Mouse (Mus musculus) hindbrain, embryonic 16.5 days (tissue): Measurements from ENCODE around the gene Zfp524. TPM values are rescaled to one million over a fixed set of nuclear protein-coding genes. Genes with fewer than 3 reads are reported as not detected.

Experiments used
- ATAC-seq: fragments of 200-750 bp; cut with Nextera tagmentation; 2 replicates; pipeline ENCODE4 v1.8.0; 2017; ENCODE audit warnings: moderate TSS enrichment, moderate library complexity
- H3K27ac ChIP-seq: fragments of 300-500 bp; sonication (generic); 2 replicates; pipeline ENCODE4 v1.5.1; 2014; ENCODE audit warnings: low read depth, mild to moderate bottlenecking, control low read depth, low read length, moderate library complexity
- H3K27me3 ChIP-seq: fragments of 300-500 bp; sonication (generic); replicated peaks from 2 replicates; pipeline ENCODE4 v1.6.1; 2014; ENCODE audit warnings: low read length; ENCODE audit not compliant: control insufficient read depth, insufficient read depth
- H3K36me3 ChIP-seq: fragments of 300-500 bp; sonication (generic); 2 replicates; pipeline ENCODE4 v1.6.1; 2014; ENCODE audit warnings: mild to moderate bottlenecking, low read length, moderate library complexity, mixed read lengths; ENCODE audit not compliant: control insufficient read depth, insufficient read depth
- H3K4me1 ChIP-seq: fragments of 300-500 bp; sonication (generic); 2 replicates; pipeline ENCODE4 v1.6.1; 2014; ENCODE audit warnings: low read depth, low read length; ENCODE audit not compliant: control insufficient read depth, insufficient read depth
- H3K4me2 ChIP-seq: fragments of 300-500 bp; sonication (generic); 2 replicates; pipeline ENCODE4 v1.6.1; 2014; ENCODE audit warnings: mild to moderate bottlenecking, low read length, control low read depth, moderate library complexity
- H3K4me3 ChIP-seq: fragments of 300-500 bp; sonication (generic); 2 replicates; pipeline ENCODE4 v1.5.1; 2014; ENCODE audit warnings: mild to moderate bottlenecking, low read length, control low read depth, moderate library complexity
- H3K9ac ChIP-seq: fragments of 300-500 bp; sonication (generic); 2 replicates; pipeline ENCODE4 v1.6.1; 2014; ENCODE audit warnings: low read depth, mild to moderate bottlenecking, control low read depth, low read length, moderate library complexity
- H3K9me3 ChIP-seq: fragments of 300-500 bp; sonication (generic); 2 replicates; pipeline ENCODE4 v1.6.1; 2014; ENCODE audit warnings: mild to moderate bottlenecking, low read length, moderate library complexity; ENCODE audit not compliant: control insufficient read depth
- WGBS: fragments of 180-500 bp; shearing (Covaris S2); extraction: QIAGEN DNeasy Blood & Tissue Kit; methylation state at CpG from one replicate; pipeline ENCODE4 v1.1.7; 2014; 5-methylcytosine and 5-hydroxymethylcytosine counted together
- polyA plus RNA-seq: library from polyadenylated mRNA; unstranded; fragments of >200 nt; fragmentation: Nextera tagmentation; extraction: Ambion mirVana; gene quantifications from 2 replicates; pipeline ENCODE4 v1.2.1, GENCODE M21; 2015

Gene Zfp524
- polyA plus RNA-seq, 1 experiment from 2014 or later: 9.3 TPM

DNA sequence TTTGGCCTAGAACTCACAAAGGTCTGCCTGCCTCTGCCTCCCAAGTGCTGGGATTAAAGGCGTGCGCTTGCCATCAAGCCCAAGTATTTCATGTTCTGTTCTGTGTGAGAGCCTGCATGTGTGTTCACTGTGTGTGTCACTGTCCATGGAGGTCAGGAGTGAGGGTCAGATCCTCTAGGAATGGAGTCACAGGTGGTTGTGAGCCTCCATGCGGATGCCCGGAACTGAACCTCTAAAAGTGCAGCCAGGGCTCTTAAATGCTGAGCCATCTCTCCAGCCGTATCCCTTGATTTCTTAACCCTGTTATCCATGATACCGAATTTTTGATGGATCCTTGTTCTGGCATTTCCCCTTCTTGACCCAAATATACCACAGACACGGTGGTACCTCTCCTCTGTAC is 22.8 kb downstream of the Zfp524 start:
- no peak overlapping the region; the same call in 1 of the 2 replicates for H3K4me2 ChIP-seq
- 94% methylated on average over 7 of the region's 7 CpGs for WGBS
- no peak overlapping the region for H3K9ac ChIP-seq
- no peak overlapping the region for H3K27ac ChIP-seq
- H3K27me3 ChIP-seq: no peaks in the 10 kb centered on the region
- H3K36me3 ChIP-seq: peaks cover 24% of the 10 kb centered on the region
- H3K4me1 ChIP-seq: peaks cover 5% of the 10 kb centered on the region; the same call in 1 of the 2 replicates
- H3K9me3 ChIP-seq: peaks cover under 1% of the 10 kb centered on the region; the same call in 1 of the 2 replicates
- no peak overlapping the region for H3K4me3 ChIP-seq
- ATAC-seq: no peak

GRCm38 (mm10) chr7:5037467-5037866 is 23.3 kb downstream of the Zfp524 start:
- Histone ChIP-seq H3K27ac (peak overlapping the region; percentile 91), H3K27me3 (no peaks in the 10 kb centered on the region), H3K9ac (peak overlapping the region; percentile 71; the same call in 1 of the 2 replicates), H3K36me3 (peaks cover 19% of the 10 kb centered on the region), H3K4me1 (peaks cover 5% of the 10 kb centered on the region; the same call in 1 of the 2 replicates), H3K4me3 (peak overlapping the region; percentile 48), H3K4me2 (peak overlapping the region; percentile 62), H3K9me3 (no peaks in the 10 kb centered on the region)
- no peak for ATAC-seq
- 87% methylated on average over 8 of the region's 8 CpGs for WGBS

DNA sequence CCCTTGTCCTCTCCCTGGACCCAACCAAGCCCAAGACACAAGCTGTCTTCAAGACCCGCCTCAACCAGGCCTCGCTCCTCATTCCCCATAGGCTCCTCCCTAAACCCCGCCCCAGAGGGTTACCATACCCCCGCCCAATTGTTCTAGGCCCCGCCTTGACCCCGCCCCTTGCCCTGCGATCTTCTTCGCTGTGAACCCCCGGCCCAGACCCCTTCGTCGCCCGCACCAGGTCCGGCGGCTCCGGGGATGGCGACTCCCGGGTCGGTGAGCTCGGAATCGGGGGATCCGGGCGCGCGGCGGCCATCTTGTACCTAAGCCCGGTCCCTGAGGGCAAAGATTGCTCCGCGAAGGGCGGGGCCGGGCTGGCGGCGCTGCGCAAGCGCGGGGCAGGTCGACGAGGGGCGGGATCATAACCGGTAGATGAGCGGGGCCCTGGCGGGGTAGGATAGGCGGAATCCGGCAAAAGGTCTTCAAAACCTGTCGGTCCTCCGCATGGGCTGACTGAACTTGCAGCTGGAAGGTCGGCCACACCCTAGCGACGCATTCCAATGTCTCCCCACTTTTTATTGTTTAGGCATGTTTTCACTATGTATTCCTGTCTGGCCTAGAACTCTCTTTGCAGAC is 24.0 kb downstream of the Zfp524 start, which contains the start of gene Zfp784:
Gene Zfp784, minus strand, starts transcription at position 338 of the 624 bp plus-strand sequence.
- peak within 1 kb of the TSS; percentile 48 for H3K4me3 ChIP-seq
- peak within 1 kb of the TSS; percentile 91 for H3K27ac ChIP-seq
- H3K4me2 ChIP-seq: peak within 1 kb of the TSS; percentile 62
- WGBS: 2% methylated on average over 48 of the region's 48 CpGs
- peaks cover 5% of the 10 kb centered on the region; the same call in 1 of the 2 replicates for H3K4me1 ChIP-seq
- peaks cover 13% of the 10 kb centered on the region for H3K36me3 ChIP-seq
- peak; percentile 97 for ATAC-seq
- H3K27me3 ChIP-seq: no peaks in the 10 kb centered on the region
- no peaks in the 10 kb centered on the region for H3K9me3 ChIP-seq
- peak within 1 kb of the TSS; percentile 71 for H3K9ac ChIP-seq

GRCm38 (mm10) chr7:5038940-5039339 is 24.7 kb downstream of the Zfp524 start:
- Histone ChIP-seq H3K9ac (peak overlapping the region; percentile 71), H3K9me3 (no peaks in the 10 kb centered on the region), H3K27me3 (no peaks in the 10 kb centered on the region), H3K27ac (peak overlapping the region; percentile 91; the same call in 1 of the 2 replicates), H3K4me3 (peak overlapping the region; percentile 48), H3K4me1 (peaks cover 5% of the 10 kb centered on the region; the same call in 1 of the 2 replicates), H3K36me3 (peaks cover 11% of the 10 kb centered on the region; the same call in 1 of the 2 replicates), H3K4me2 (peak overlapping the region; percentile 62)
- WGBS: 40% methylated on average over 5 of the region's 5 CpGs
- no peak for ATAC-seq

DNA sequence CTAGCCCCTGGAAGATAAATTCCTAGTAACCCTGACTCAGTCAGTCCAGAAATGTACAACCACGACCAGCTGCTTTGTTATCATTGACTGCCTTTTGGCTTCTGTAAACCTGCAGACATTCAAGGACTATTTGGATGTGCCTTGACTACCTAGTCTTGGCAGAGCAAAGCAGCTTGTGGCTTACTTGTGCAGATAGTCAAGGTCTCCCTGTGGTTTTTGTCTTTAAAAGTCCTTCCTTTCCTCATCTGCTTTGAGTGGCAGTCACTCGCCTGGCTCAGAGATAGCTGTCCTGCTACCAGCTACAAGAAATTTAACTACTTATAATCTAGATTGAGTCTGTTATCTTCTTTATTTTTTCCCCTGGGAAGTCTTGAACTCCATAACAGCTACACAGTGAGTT is 30.8 kb downstream of the Zfp524 start:
- ATAC-seq: no peak
- Histone ChIP-seq H3K36me3 (no peaks in the 10 kb centered on the region), H3K9me3 (no peaks in the 10 kb centered on the region), H3K4me1 (no peaks in the 10 kb centered on the region), H3K4me3 (no peak overlapping the region), H3K27me3 (no peaks in the 10 kb centered on the region), H3K4me2 (no peak overlapping the region), H3K9ac (no peak overlapping the region), H3K27ac (no peak overlapping the region)
- WGBS: 87% methylated on average over 2 of the region's 2 CpGs

DNA sequence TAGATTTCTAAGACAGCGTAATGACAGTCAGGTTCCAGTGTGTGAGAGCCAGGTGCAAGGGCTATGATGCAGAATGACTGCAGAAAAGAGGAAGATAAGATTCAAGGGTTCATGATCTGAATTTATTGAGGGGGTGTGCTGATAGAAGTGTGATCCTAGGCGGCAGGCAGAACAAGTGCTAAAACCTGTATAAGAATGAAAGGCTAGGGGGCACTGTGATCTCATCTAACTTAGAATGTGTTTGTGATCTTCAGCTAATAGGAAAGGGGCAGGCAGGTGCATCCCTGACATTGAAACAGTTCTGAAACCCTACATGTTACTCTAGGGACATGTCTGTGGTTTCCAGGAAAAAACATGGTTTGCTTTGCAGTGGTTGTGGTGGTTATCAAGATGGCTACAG is 31.9 kb downstream of the Zfp524 start:
- ATAC-seq: no peak
- H3K27me3 ChIP-seq: no peaks in the 10 kb centered on the region
- H3K9ac ChIP-seq: no peak overlapping the region
- no peaks in the 10 kb centered on the region for H3K36me3 ChIP-seq
- H3K4me1 ChIP-seq: peaks cover 6% of the 10 kb centered on the region
- H3K9me3 ChIP-seq: no peaks in the 10 kb centered on the region
- H3K27ac ChIP-seq: no peak overlapping the region
- WGBS: 64% methylated on average over 2 of the region's 2 CpGs
- no peak overlapping the region for H3K4me2 ChIP-seq
- no peak overlapping the region for H3K4me3 ChIP-seq

DNA sequence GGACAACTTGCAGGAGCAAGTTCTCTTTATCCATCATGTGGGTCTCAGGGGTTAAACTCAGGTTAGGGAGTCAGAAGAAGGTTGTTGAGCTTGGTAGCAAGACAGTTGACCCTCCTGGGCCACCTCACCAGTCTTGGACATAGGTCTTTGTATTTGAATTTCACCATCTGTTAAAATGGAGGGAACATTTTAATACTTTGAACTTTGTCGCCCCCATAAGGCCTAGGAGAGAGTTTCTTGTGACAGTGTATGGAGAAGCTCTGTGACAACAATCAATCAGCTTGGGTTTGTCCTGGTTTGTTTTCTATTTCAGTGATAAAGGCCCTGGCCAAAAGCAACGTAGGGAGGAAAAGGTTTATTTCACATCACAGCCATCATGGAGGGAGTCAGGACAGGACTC is 33.1 kb downstream of the Zfp524 start:
- Histone ChIP-seq H3K36me3 (no peaks in the 10 kb centered on the region), H3K4me1 (peaks cover 11% of the 10 kb centered on the region), H3K4me2 (no peak overlapping the region), H3K27me3 (no peaks in the 10 kb centered on the region), H3K9ac (no peak overlapping the region), H3K9me3 (no peaks in the 10 kb centered on the region), H3K4me3 (no peak overlapping the region), H3K27ac (no peak overlapping the region)
- WGBS: 31% methylated on average over 2 of the region's 2 CpGs
- ATAC-seq: no peak

- peak within 1 kb of the TSS; percentile 79 for H3K4me2 ChIP-seq
- H3K27ac ChIP-seq: peak within 1 kb of the TSS; percentile 91
- H3K27me3 ChIP-seq: peaks cover 6% of the 10 kb centered on the region
- H3K4me1 ChIP-seq: peaks cover 39% of the 10 kb centered on the region
- H3K9ac ChIP-seq: peak within 1 kb of the TSS; percentile 91
- peak; percentile 84 for ATAC-seq
- WGBS: under 1% methylated on average over 65 of the region's 65 CpGs
- H3K9me3 ChIP-seq: no peaks in the 10 kb centered on the region
- no peaks in the 10 kb centered on the region for H3K36me3 ChIP-seq
- peak within 1 kb of the TSS; percentile 79 for H3K4me3 ChIP-seq
Measured at GRCm38 (mm10) chr7:5051193-5052192, 37.3 kb downstream of the Zfp524 start, which contains the start of gene Zfp580. Gene Zfp580, plus strand, starts transcription at chr7:5051538.

DNA sequence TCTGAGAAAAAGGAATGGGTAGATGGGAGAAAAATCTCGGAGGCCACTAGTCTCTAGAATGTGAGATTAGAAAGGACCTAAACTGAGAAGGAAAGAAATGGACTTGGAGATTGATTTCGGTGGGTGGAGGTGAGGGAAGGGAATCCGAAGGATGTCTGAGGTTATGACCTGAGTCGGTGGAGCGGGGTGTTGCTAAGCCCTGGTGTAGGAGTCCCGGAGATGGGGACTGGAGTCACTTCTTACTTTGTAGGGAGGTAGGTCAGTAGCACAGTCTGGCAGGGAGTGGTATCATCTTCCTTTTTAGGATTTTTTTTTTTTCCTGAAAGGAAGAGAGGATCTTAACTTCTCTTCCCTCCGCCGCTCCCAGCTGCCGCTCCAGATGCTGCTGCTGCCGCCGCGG is 38.2 kb downstream of the Zfp524 start:
- H3K9me3 ChIP-seq: no peaks in the 10 kb centered on the region
- 2% methylated on average over 12 of the region's 12 CpGs for WGBS
- no peak overlapping the region; the same call in 1 of the 2 replicates for H3K27ac ChIP-seq
- H3K36me3 ChIP-seq: no peaks in the 10 kb centered on the region
- H3K4me3 ChIP-seq: peak overlapping the region; percentile 79
- no peak for ATAC-seq
- peaks cover 6% of the 10 kb centered on the region for H3K27me3 ChIP-seq
- peak overlapping the region; percentile 91 for H3K9ac ChIP-seq
- peaks cover 39% of the 10 kb centered on the region for H3K4me1 ChIP-seq
- peak overlapping the region; percentile 79 for H3K4me2 ChIP-seq
